Mouse (Mus musculus) limb, embryonic 12.5 days (tissue): Measurements from ENCODE around the gene Tbrg4. TPM values are rescaled to one million over a fixed set of nuclear protein-coding genes. Genes with fewer than 3 reads are reported as not detected.

ENCODE experiments used
- ATAC-seq: fragments of 200-750 bp; cut with Nextera tagmentation; 2 replicates; pipeline ENCODE4 v1.8.0; 2017; ENCODE audit warnings: low read depth, moderate TSS enrichment; ENCODE audit not compliant: insufficient number of reproducible peaks, insufficient read depth, low FRiP score, low TSS enrichment
- H3K27ac ChIP-seq: fragments of 300-500 bp; sonication (generic); 2 replicates; pipeline ENCODE4 v1.5.1; 2016; ENCODE audit warnings: mild to moderate bottlenecking, moderate library complexity
- H3K27me3 ChIP-seq: fragments of 300-500 bp; sonication (generic); 2 replicates; pipeline ENCODE4 v1.6.1; 2016; ENCODE audit warnings: mild to moderate bottlenecking, moderate library complexity
- H3K36me3 ChIP-seq: fragments of 300-500 bp; sonication (generic); 2 replicates; pipeline ENCODE4 v1.6.1; 2016; ENCODE audit warnings: mild to moderate bottlenecking, moderate library complexity
- H3K4me1 ChIP-seq: fragments of 300-500 bp; sonication (generic); replicated peaks from 2 replicates; pipeline ENCODE4 v1.6.1; 2016
- H3K4me2 ChIP-seq: fragments of 300-500 bp; sonication (generic); 2 replicates; pipeline ENCODE4 v1.6.1; 2016; ENCODE audit warnings: mild to moderate bottlenecking, moderate library complexity
- H3K4me3 ChIP-seq: fragments of 300-500 bp; sonication (generic); replicated peaks from 2 replicates; pipeline ENCODE4 v1.5.1; 2016; ENCODE audit warnings: mild to moderate bottlenecking
- H3K9ac ChIP-seq: fragments of 300-500 bp; sonication (generic); replicated peaks from 2 replicates; pipeline ENCODE4 v1.6.1; 2016; ENCODE audit warnings: mild to moderate bottlenecking, moderate library complexity
- H3K9me3 ChIP-seq: fragments of 300-500 bp; sonication (generic); 2 replicates; pipeline ENCODE4 v1.6.1; 2016; ENCODE audit warnings: mild to moderate bottlenecking, moderate library complexity
- WGBS: fragments of 180-500 bp; shearing (Covaris S2); methylation state at CpG from one replicate; pipeline ENCODE4 v1.1.7; 2016; 5-methylcytosine and 5-hydroxymethylcytosine counted together
- polyA plus RNA-seq: library from polyadenylated mRNA; unstranded; fragments of >200 nt; fragmentation: Nextera tagmentation; extraction: Ambion mirVana; gene quantifications from 2 replicates; pipeline ENCODE4 v1.2.1, GENCODE M21; 2016

Gene Tbrg4
- polyA plus RNA-seq, 1 experiment from 2014 or later, result 44.3 TPM

GRCm38 (mm10) chr11:6650519-6650918, 24.7 kb upstream of the Tbrg4 start:
- Histone ChIP-seq H3K27me3 (0 out of 2 replicates have a peak, but pooled peaks cover 4% of the 10 kb centered on the region), H3K4me3 (no peak overlapping the region), H3K36me3 (no peaks in the 10 kb centered on the region), H3K4me2 (no peak overlapping the region), H3K9ac (no peak overlapping the region), H3K9me3 (no peaks in the 10 kb centered on the region), H3K4me1 (no peaks in the 10 kb centered on the region), H3K27ac (no peak overlapping the region)
- 60% methylated on average over 7 of the region's 7 CpGs for WGBS
- no peak for ATAC-seq

GRCm38 (mm10) chr11:6647831-6648724, 22.2 kb upstream of the Tbrg4 start:
- H3K27me3 ChIP-seq, result 0 out of 2 replicates have a peak, but pooled peaks cover 4% of the 10 kb centered on the region
- H3K27ac ChIP-seq, result no peak overlapping the region
- no peak overlapping the region for H3K4me3 ChIP-seq
- H3K9me3 ChIP-seq, result no peaks in the 10 kb centered on the region
- 57% methylated on average over 9 of the region's 9 CpGs for WGBS
- H3K4me1 ChIP-seq, result no peaks in the 10 kb centered on the region
- H3K9ac ChIP-seq, result no peak overlapping the region
- no peak overlapping the region for H3K4me2 ChIP-seq
- no peak for ATAC-seq
- H3K36me3 ChIP-seq, result no peaks in the 10 kb centered on the region

- no peak overlapping the region for H3K9ac ChIP-seq
- H3K4me2 ChIP-seq, result no peak overlapping the region
- H3K36me3 ChIP-seq, result no peaks in the 10 kb centered on the region
- H3K4me3 ChIP-seq, result no peak overlapping the region
- no peaks in the 10 kb centered on the region for H3K27me3 ChIP-seq
- H3K9me3 ChIP-seq, result no peaks in the 10 kb centered on the region
- ATAC-seq, result no peak
- no peak overlapping the region for H3K27ac ChIP-seq
- WGBS, result 66% methylated on average over 6 of the region's 6 CpGs
- H3K4me1 ChIP-seq, result no peaks in the 10 kb centered on the region
Measured at GRCm38 (mm10) chr11:6644566-6644965, 18.7 kb upstream of the Tbrg4 start.

GRCm38 (mm10) chr11:6639072-6639471, 13.2 kb upstream of the Tbrg4 start:
- H3K4me2 ChIP-seq, result no peak overlapping the region
- H3K9ac ChIP-seq, result no peak overlapping the region
- ATAC-seq, result no peak
- no peak overlapping the region for H3K27ac ChIP-seq
- H3K4me3 ChIP-seq, result no peak overlapping the region
- no peaks in the 10 kb centered on the region for H3K36me3 ChIP-seq
- H3K9me3 ChIP-seq, result no peaks in the 10 kb centered on the region
- WGBS, result 79% methylated on average over 6 of the region's 6 CpGs
- no peaks in the 10 kb centered on the region for H3K27me3 ChIP-seq
- no peaks in the 10 kb centered on the region for H3K4me1 ChIP-seq

GRCm38 (mm10) chr11:6638537-6638936, 12.7 kb upstream of the Tbrg4 start, which contains the start of gene Wap:
Gene Wap, minus strand, starts transcription at chr11:6638637.
- Histone ChIP-seq H3K9ac (no peak within 1 kb of the TSS), H3K9me3 (no peaks in the 10 kb centered on the region), H3K4me3 (no peak within 1 kb of the TSS), H3K27me3 (no peaks in the 10 kb centered on the region), H3K27ac (no peak within 1 kb of the TSS), H3K4me1 (no peaks in the 10 kb centered on the region), H3K36me3 (no peaks in the 10 kb centered on the region), H3K4me2 (no peak within 1 kb of the TSS)
- ATAC-seq, result no peak
- WGBS, result 92% methylated on average over 4 of the region's 4 CpGs

GRCm38 (mm10) chr11:6636150-6636549, 10.3 kb upstream of the Tbrg4 start:
- Histone ChIP-seq H3K4me3 (no peak overlapping the region), H3K36me3 (no peaks in the 10 kb centered on the region), H3K4me1 (no peaks in the 10 kb centered on the region), H3K4me2 (no peak overlapping the region), H3K9ac (no peak overlapping the region), H3K27ac (no peak overlapping the region), H3K9me3 (no peaks in the 10 kb centered on the region), H3K27me3 (no peaks in the 10 kb centered on the region)
- 73% methylated on average over 8 of the region's 8 CpGs for WGBS
- no peak for ATAC-seq

GRCm38 (mm10) chr11:6629655-6630054, 3.8 kb upstream of the Tbrg4 start:
- Histone ChIP-seq H3K9me3 (no peaks in the 10 kb centered on the region), H3K4me1 (peaks cover 11% of the 10 kb centered on the region), H3K9ac (no peak overlapping the region), H3K27me3 (no peaks in the 10 kb centered on the region), H3K27ac (no peak overlapping the region), H3K4me2 (no peak overlapping the region), H3K36me3 (peaks cover 2% of the 10 kb centered on the region; the same call in 1 of the 2 replicates), H3K4me3 (no peak overlapping the region)
- no peak for ATAC-seq

GRCm38 (mm10) chr11:6628568-6628967, 2.7 kb upstream of the Tbrg4 start:
- peaks cover 22% of the 10 kb centered on the region for H3K4me1 ChIP-seq
- no peak for ATAC-seq
- no peak overlapping the region for H3K4me2 ChIP-seq
- H3K4me3 ChIP-seq, result no peak overlapping the region
- no peak overlapping the region for H3K27ac ChIP-seq
- no peaks in the 10 kb centered on the region for H3K27me3 ChIP-seq
- H3K9me3 ChIP-seq, result no peaks in the 10 kb centered on the region
- peaks cover 13% of the 10 kb centered on the region for H3K36me3 ChIP-seq
- H3K9ac ChIP-seq, result no peak overlapping the region
- WGBS, result 33% methylated on average over 4 of the region's 4 CpGs

GRCm38 (mm10) chr11:6627731-6628130, 1.9 kb upstream of the Tbrg4 start:
- Histone ChIP-seq H3K27ac (no peak overlapping the region), H3K9me3 (no peaks in the 10 kb centered on the region), H3K4me2 (no peak overlapping the region), H3K4me1 (peaks cover 24% of the 10 kb centered on the region), H3K4me3 (no peak overlapping the region), H3K36me3 (peaks cover 21% of the 10 kb centered on the region), H3K9ac (no peak overlapping the region), H3K27me3 (no peaks in the 10 kb centered on the region)
- WGBS, result 93% methylated on average over 4 of the region's 4 CpGs
- no peak for ATAC-seq

GRCm38 (mm10) chr11:6626388-6626772, 513 bp upstream of the Tbrg4 start:
- peak overlapping the region; percentile 91 for H3K27ac ChIP-seq
- peak overlapping the region; percentile 72 for H3K4me3 ChIP-seq
- H3K9me3 ChIP-seq, result no peaks in the 10 kb centered on the region
- H3K4me1 ChIP-seq, result peaks cover 24% of the 10 kb centered on the region
- H3K9ac ChIP-seq, result peak overlapping the region; percentile 73
- H3K27me3 ChIP-seq, result no peaks in the 10 kb centered on the region
- peak overlapping the region; percentile 72 for H3K4me2 ChIP-seq
- H3K36me3 ChIP-seq, result peaks cover 35% of the 10 kb centered on the region
- WGBS, result 12% methylated on average over 16 of the region's 16 CpGs
- ATAC-seq, result peak; percentile 16; the same call in 1 of the 2 replicates

- peak overlapping the region; percentile 72 for H3K4me3 ChIP-seq
- H3K9me3 ChIP-seq, result no peaks in the 10 kb centered on the region
- peak overlapping the region; percentile 73 for H3K9ac ChIP-seq
- H3K27ac ChIP-seq, result no peak overlapping the region
- peak overlapping the region; percentile 72 for H3K4me2 ChIP-seq
- 69% methylated on average over 14 of the region's 14 CpGs for WGBS
- ATAC-seq, result no peak
- H3K36me3 ChIP-seq, result peaks cover 51% of the 10 kb centered on the region
- H3K27me3 ChIP-seq, result no peaks in the 10 kb centered on the region
- H3K4me1 ChIP-seq, result peaks cover 24% of the 10 kb centered on the region
Measured at GRCm38 (mm10) chr11:6624619-6625382, 1.1 kb downstream of the Tbrg4 start.
